Mouse (Mus musculus) heart, postnatal 10 days (tissue): Measurements from ENCODE around the gene Uchl1. TPM values are rescaled to one million over a fixed set of nuclear protein-coding genes. Genes with fewer than 3 reads are reported as not detected.

Source experiments
- DNase-seq, 2 experiments: peaks; one replicate each; pipeline ENCODE4 v3.0.0; 2021
- intact Hi-C: fragments of 180-260 bp; cut with DNase I; formaldehyde crosslinking; loops from one replicate; pipeline ENCODE4 v1.15.1; 2025
- total RNA-seq, 2 experiments: library from RNA; stranded (reverse); gene quantifications; 2 replicates each; pipeline ENCODE4 v1.2.3; 2021

The Uchl1 gene
- total RNA-seq, 2 experiments from 2014 or later, result 19.6 to 21.5 TPM

GRCm38 (mm10) chr5:66703317-66704004 is 27.6 kb downstream of the Uchl1 start:
- intact Hi-C loops, result no loop called here
- DNase-seq, result peak; percentile 36 to 50

GRCm38 (mm10) chr5:66707859-66708258 is 32.0 kb downstream of the Uchl1 start:
- intact Hi-C loops, result no loop called here
- DNase-seq, result no peak

- DNase-seq, result peak; percentile 41 to 44
- intact Hi-C loops, result loop anchor here (1.0 to 2.0 kb wide), 2 partner anchors 278 to 286 kb away; no protein-coding TSS in a partner anchor
These were observed 34.6 kb downstream of the Uchl1 start for GRCm38 (mm10) chr5:66710445-66711019.

- intact Hi-C loops, result no loop called here
- DNase-seq, result peak; percentile 37 to 38
These were observed 36.9 kb downstream of the Uchl1 start for GRCm38 (mm10) chr5:66712801-66713200.

GRCm38 (mm10) chr5:66715498-66715931 is 39.6 kb downstream of the Uchl1 start:
- DNase-seq, result peak; percentile 43 to 45
- intact Hi-C loops, result no loop called here

- intact Hi-C loops, result loop anchor here (2.0 kb wide), 1 partner anchor 27 kb away; the partner anchor contains the start of gene Limch1
- DNase-seq, result no peak
These were observed 42.0 kb downstream of the Uchl1 start for GRCm38 (mm10) chr5:66717931-66718330.

GRCm38 (mm10) chr5:66718413-66718812 is 42.5 kb downstream of the Uchl1 start:
- intact Hi-C loops, result no loop called here

GRCm38 (mm10) chr5:66718880-66719279 is 43.0 kb downstream of the Uchl1 start:
- DNase-seq, result no peak
- intact Hi-C loops, result no loop called here

More at GRCm38 (mm10) chr5:66718413-66718812, 42.5 kb downstream of the Uchl1 start:
- DNase-seq, result no peak

- intact Hi-C loops, result no loop called here
- no peak for DNase-seq
These were observed 45.0 kb downstream of the Uchl1 start for GRCm38 (mm10) chr5:66720921-66721320.

GRCm38 (mm10) chr5:66722586-66722985 is 46.7 kb downstream of the Uchl1 start:
- no peak for DNase-seq
- intact Hi-C loops, result no loop called here

GRCm38 (mm10) chr5:66723037-66723436 is 47.1 kb downstream of the Uchl1 start:
- intact Hi-C loops, result no loop called here
- peak in 1 of 2 experiments; percentile 20 for DNase-seq

- DNase-seq, result no peak
These were observed 47.7 kb downstream of the Uchl1 start for GRCm38 (mm10) chr5:66723626-66724025.

GRCm38 (mm10) chr5:66729306-66729705 is 53.4 kb downstream of the Uchl1 start:
- DNase-seq, result no peak
- intact Hi-C loops, result no loop called here

More at GRCm38 (mm10) chr5:66723626-66724025, 47.7 kb downstream of the Uchl1 start:
- intact Hi-C loops, result no loop called here

- DNase-seq, result peak in 1 of 2 experiments; percentile 46
- intact Hi-C loops, result no loop called here
These were observed 54.9 kb downstream of the Uchl1 start for GRCm38 (mm10) chr5:66730621-66731301.

- intact Hi-C loops, result no loop called here
- no peak for DNase-seq
These were observed 55.4 kb downstream of the Uchl1 start for GRCm38 (mm10) chr5:66731302-66731697.

GRCm38 (mm10) chr5:66733556-66733955 is 57.7 kb downstream of the Uchl1 start:
- no peak for DNase-seq
- intact Hi-C loops, result no loop called here

Other genes with a start within 250 kb of the Uchl1 start
- gene Apbb2, start 57.3 kb upstream of the Uchl1 start, total RNA-seq, result 10 to 100 TPM; 67.6 to 69.2 TPM
- gene Limch1, start 69.7 kb downstream of the Uchl1 start, total RNA-seq, result 100 to 1,000 TPM; 149 to 150 TPM